Mouse (Mus musculus): ENCODE measurements around the gene Cmtr1. TPM values are rescaled to one million over a fixed set of nuclear protein-coding genes. Genes with fewer than 3 reads are reported as not detected.

The Cmtr1 gene
- polyA plus RNA-seq, 1 experiment from 2014 or later, result 114 TPM

DNA sequence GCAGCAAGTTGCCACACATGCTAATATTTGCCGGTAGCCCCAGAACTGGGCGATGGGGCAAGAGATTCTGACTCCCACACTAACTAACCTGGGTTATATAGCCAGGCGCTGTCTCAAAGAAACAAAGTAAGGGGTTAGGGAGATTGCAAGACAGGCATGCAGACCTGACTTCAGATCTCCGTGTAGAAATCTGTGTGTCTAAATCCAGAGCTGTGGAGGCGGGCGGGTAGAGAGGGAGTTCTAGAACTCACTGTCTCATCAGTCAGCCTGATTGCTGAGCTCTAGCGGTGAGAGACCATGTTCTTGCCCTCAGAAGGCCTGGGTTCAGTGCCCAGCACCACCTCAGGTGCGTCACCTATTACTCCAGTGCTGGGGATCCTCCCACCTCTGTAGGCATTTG is 36.9 kb upstream of the Cmtr1 start:
- ATAC-seq (ENCODE audit: insufficient read depth) (no peak), DNase-seq (no peak)
- no peaks in the 10 kb centered on the region for H3K27me3 ChIP-seq (ENCODE audit: insufficient read depth, low read length)
- TF ChIP-seq CTCF (IDR thresholded peaks at IDR 0.05; ENCODE audit: low read depth), result no peak
- H3K27ac ChIP-seq (ENCODE audit: low read depth), result no peak overlapping the region
- 89% methylated on average over 8 of the region's 8 CpGs for WGBS
- no peak overlapping the region for H3K9ac ChIP-seq
- H3K9me3 ChIP-seq (ENCODE audit: low read depth, low read length), result no peaks in the 10 kb centered on the region
- H3K4me2 ChIP-seq, result no peak overlapping the region
- H3K36me3 ChIP-seq (ENCODE audit: insufficient read depth), result peaks cover 91% of the 10 kb centered on the region
- H3K4me1 ChIP-seq (ENCODE audit: insufficient read depth), result no peaks in the 10 kb centered on the region
- no peak overlapping the region for H3K4me3 ChIP-seq (ENCODE audit: low read depth, low read length)

DNA sequence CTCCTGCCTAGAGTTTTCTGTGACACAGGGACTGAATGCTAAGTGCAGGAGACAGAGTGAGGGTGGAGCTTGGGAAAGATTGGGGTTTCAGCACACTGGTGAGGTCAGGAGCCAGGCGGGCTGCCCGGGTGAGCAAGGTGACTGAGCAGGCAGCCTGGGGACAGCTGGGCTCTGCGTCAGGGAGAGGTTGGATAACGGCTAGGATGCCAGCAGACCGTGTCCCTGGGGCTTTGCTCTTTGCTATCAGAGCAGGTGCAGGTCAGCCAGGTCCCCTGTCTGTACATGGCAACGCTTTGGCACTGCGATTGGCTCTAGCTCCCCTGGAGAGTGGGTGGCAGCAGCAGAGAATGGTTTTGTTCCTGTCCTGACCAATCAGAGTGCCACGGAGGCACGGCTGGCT is 33.1 kb upstream of the Cmtr1 start:
- TF ChIP-seq CTCF (IDR thresholded peaks at IDR 0.05; ENCODE audit: low read depth), result no peak
- 91% methylated on average over 9 of the region's 9 CpGs for WGBS

DNA sequence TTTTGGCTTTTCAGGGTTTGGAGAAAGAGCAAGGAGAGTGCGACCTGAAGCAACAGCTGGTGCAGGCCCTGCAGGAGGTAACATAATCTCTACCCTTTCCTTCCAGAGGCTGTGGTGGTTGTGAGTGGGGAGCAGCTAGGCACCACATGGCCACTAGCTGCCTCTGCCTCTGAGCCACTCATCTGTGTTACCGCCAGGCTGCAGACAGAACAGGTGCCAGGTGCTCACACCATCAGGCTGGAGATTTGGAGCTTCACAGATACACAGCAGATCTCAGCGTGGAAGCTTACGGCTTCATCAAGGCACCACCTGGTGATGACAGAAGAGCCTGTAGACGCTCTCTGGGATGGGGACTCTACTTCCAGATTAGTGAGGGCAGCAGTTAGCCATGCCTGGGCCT is 31.4 kb upstream of the Cmtr1 start:
- H3K4me2 ChIP-seq, result no peak overlapping the region
- TF ChIP-seq CTCF (IDR thresholded peaks at IDR 0.05; ENCODE audit: low read depth), result no peak
- H3K9me3 ChIP-seq (ENCODE audit: low read depth, low read length), result no peaks in the 10 kb centered on the region
- H3K27me3 ChIP-seq (ENCODE audit: insufficient read depth, low read length), result no peaks in the 10 kb centered on the region
- ATAC-seq (ENCODE audit: insufficient read depth), result no peak
- H3K9ac ChIP-seq, result no peak overlapping the region
- no peak overlapping the region for H3K27ac ChIP-seq (ENCODE audit: low read depth)
- WGBS, result 90% methylated on average over 5 of the region's 5 CpGs
- no peak overlapping the region for H3K4me3 ChIP-seq (ENCODE audit: low read depth, low read length)
- no peaks in the 10 kb centered on the region for H3K4me1 ChIP-seq (ENCODE audit: insufficient read depth)
- no peak for DNase-seq
- peaks cover 89% of the 10 kb centered on the region for H3K36me3 ChIP-seq (ENCODE audit: insufficient read depth)

More for the DNA sequence above, 33.1 kb upstream of the Cmtr1 start:
- Histone ChIP-seq H3K9ac (no peak overlapping the region), H3K36me3 (ENCODE audit: insufficient read depth) (peaks cover 96% of the 10 kb centered on the region), H3K9me3 (ENCODE audit: low read depth, low read length) (no peaks in the 10 kb centered on the region), H3K27me3 (ENCODE audit: insufficient read depth, low read length) (no peaks in the 10 kb centered on the region), H3K4me2 (no peak overlapping the region), H3K4me1 (ENCODE audit: insufficient read depth) (no peaks in the 10 kb centered on the region), H3K27ac (ENCODE audit: low read depth) (no peak overlapping the region), H3K4me3 (ENCODE audit: low read depth, low read length) (no peak overlapping the region)
- ATAC-seq (ENCODE audit: insufficient read depth), result no peak
- no peak for DNase-seq

DNA sequence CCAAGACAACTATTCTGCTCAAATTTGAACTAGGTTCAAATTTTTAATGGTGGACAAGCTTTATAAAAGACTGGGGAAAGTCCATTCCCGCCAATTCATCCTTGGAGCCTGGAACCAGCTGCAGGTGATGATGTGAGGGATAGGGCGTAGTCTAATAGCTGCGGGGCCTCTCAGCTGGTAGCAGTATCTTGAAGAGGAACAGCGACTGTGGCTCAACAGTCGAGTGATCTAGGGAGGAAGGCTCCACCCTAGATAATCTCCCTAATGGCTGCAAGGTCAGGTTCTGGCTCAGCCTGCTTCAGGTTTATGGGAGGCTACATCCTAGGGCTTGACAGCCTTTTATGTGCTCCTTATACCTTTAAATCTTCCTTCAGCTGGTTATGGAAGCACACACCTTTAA is 30.8 kb upstream of the Cmtr1 start:
- WGBS, result 84% methylated on average over 5 of the region's 5 CpGs
- TF ChIP-seq CTCF (IDR thresholded peaks at IDR 0.05; ENCODE audit: low read depth), result no peak
- H3K4me2 ChIP-seq, result no peak overlapping the region
- no peaks in the 10 kb centered on the region for H3K27me3 ChIP-seq (ENCODE audit: insufficient read depth, low read length)
- H3K4me1 ChIP-seq (ENCODE audit: insufficient read depth), result no peaks in the 10 kb centered on the region
- no peak for ATAC-seq (ENCODE audit: insufficient read depth)
- H3K27ac ChIP-seq (ENCODE audit: low read depth), result no peak overlapping the region
- no peak overlapping the region for H3K9ac ChIP-seq
- no peaks in the 10 kb centered on the region for H3K9me3 ChIP-seq (ENCODE audit: low read depth, low read length)
- peaks cover 89% of the 10 kb centered on the region for H3K36me3 ChIP-seq (ENCODE audit: insufficient read depth)
- H3K4me3 ChIP-seq (ENCODE audit: low read depth, low read length), result no peak overlapping the region
- no peak for DNase-seq

DNA sequence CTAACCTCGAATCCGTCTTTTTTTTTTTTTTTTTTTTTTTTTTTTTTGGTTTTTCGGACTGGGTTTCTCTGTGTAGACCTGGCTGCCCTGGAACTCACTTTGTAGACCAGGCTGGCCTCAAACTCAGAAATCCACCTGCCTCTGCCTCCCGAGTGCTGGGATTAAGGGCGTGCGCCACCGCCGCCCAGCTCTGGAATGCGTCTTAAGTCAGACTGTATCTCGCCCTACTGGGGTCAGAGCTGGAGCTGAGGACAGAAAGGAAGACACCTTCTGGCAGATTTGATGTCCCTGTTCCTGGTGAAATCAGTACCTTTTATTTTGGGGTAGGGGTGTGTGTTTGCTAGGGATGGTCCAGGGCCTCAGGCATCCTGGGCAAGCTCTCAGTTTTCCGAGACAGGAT is 28.1 kb upstream of the Cmtr1 start:
- WGBS, result 88% methylated on average over 11 of the region's 11 CpGs
- Histone ChIP-seq H3K27ac (ENCODE audit: low read depth) (no peak overlapping the region), H3K4me3 (ENCODE audit: low read depth, low read length) (no peak overlapping the region), H3K36me3 (ENCODE audit: insufficient read depth) (peaks cover 90% of the 10 kb centered on the region), H3K9ac (no peak overlapping the region), H3K27me3 (ENCODE audit: insufficient read depth, low read length) (no peaks in the 10 kb centered on the region), H3K4me2 (no peak overlapping the region), H3K4me1 (ENCODE audit: insufficient read depth) (no peaks in the 10 kb centered on the region), H3K9me3 (ENCODE audit: low read depth, low read length) (no peaks in the 10 kb centered on the region)
- DNase-seq (no peak), ATAC-seq (ENCODE audit: insufficient read depth) (no peak)
- TF ChIP-seq CTCF (IDR thresholded peaks at IDR 0.05; ENCODE audit: low read depth), result no peak

DNA sequence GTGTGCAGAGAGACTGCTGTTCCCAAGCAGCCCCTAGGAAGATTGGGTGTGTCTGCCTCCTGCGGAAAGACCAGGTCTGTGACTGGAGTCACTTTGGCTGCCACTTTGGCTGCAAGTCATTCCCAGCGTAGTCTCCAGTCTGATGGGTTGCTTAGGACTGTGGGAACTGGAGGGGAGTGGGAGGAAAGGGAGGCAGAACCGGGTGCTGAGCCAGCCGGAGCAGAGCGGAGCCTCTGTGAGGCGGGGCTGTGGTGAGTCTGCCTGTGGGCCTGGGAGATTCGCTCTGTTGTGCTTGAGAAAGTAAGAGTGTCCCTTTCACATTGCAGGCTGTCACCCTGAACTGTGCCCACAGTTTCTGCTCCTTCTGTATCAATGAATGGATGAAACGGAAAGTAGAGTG is 24.9 kb upstream of the Cmtr1 start:
- H3K27me3 ChIP-seq (ENCODE audit: insufficient read depth, low read length), result no peaks in the 10 kb centered on the region
- DNase-seq (no peak), ATAC-seq (ENCODE audit: insufficient read depth) (no peak)
- H3K4me3 ChIP-seq (ENCODE audit: low read depth, low read length), result no peak overlapping the region
- no peak overlapping the region for H3K27ac ChIP-seq (ENCODE audit: low read depth)
- H3K36me3 ChIP-seq (ENCODE audit: insufficient read depth), result peaks cover 89% of the 10 kb centered on the region
- H3K4me2 ChIP-seq, result no peak overlapping the region
- no peak for TF ChIP-seq CTCF (IDR thresholded peaks at IDR 0.05; ENCODE audit: low read depth)
- H3K9me3 ChIP-seq (ENCODE audit: low read depth, low read length), result no peaks in the 10 kb centered on the region
- WGBS, result 87% methylated on average over 8 of the region's 8 CpGs
- H3K9ac ChIP-seq, result no peak overlapping the region
- no peaks in the 10 kb centered on the region for H3K4me1 ChIP-seq (ENCODE audit: insufficient read depth)

DNA sequence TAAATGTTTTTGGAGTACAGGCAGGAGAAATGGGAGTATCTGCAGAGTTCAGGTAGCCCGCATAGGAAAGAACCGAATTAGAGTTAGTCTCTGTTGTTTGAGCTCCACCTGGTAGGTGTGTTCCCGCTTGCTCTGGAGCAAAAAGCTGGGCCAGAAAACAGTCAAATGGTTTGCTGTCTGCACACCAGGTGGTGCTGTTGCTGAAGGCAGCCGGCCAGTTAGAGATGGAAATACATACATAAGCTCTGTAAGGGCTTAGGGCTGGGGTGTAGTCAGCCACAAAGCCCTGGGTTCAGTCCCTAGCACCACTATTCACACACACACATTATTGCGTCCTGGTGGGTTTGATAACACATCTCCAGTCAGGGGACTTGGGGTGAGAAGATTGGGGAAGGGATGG is 24.3 kb upstream of the Cmtr1 start:
- Histone ChIP-seq H3K9ac (no peak overlapping the region), H3K27me3 (ENCODE audit: insufficient read depth, low read length) (no peaks in the 10 kb centered on the region), H3K36me3 (ENCODE audit: insufficient read depth) (peaks cover 89% of the 10 kb centered on the region), H3K27ac (ENCODE audit: low read depth) (no peak overlapping the region), H3K4me1 (ENCODE audit: insufficient read depth) (no peaks in the 10 kb centered on the region), H3K4me2 (no peak overlapping the region), H3K9me3 (ENCODE audit: low read depth, low read length) (no peaks in the 10 kb centered on the region), H3K4me3 (ENCODE audit: low read depth, low read length) (no peak overlapping the region)
- DNase-seq, result peak; percentile 50
- ATAC-seq (ENCODE audit: insufficient read depth), result no peak
- peak; percentile 61 for TF ChIP-seq CTCF (IDR thresholded peaks at IDR 0.05; ENCODE audit: low read depth)
- WGBS, result 74% methylated on average over 5 of the region's 5 CpGs

DNA sequence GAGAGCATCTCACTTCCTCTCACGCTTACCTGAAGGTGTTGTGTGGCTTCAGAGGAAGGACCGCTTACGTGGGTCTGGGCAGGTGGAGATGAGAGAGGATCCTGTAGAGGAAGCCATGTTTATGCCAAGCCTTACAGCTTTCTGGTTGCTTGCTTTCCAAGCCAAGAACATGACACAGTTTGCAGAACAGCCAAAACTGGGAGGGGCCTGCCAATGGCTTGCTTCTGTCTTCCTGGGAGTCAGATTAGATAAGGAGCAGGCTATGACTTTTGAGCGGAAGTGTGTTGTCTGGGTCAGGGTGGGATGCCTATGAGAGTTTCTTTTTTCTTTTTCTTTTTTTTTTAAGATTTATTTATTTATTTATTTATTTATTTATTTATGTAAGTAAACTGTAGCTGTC is 23.0 kb upstream of the Cmtr1 start:
- peaks cover 89% of the 10 kb centered on the region for H3K36me3 ChIP-seq (ENCODE audit: insufficient read depth)

More for the DNA sequence above, 23.0 kb upstream of the Cmtr1 start:
- Histone ChIP-seq H3K4me3 (ENCODE audit: low read depth, low read length) (no peak overlapping the region), H3K9ac (no peak overlapping the region), H3K4me2 (no peak overlapping the region), H3K27me3 (ENCODE audit: insufficient read depth, low read length) (no peaks in the 10 kb centered on the region), H3K4me1 (ENCODE audit: insufficient read depth) (no peaks in the 10 kb centered on the region), H3K27ac (ENCODE audit: low read depth) (no peak overlapping the region), H3K9me3 (ENCODE audit: low read depth, low read length) (no peaks in the 10 kb centered on the region)
- ATAC-seq (ENCODE audit: insufficient read depth), result no peak
- no peak for TF ChIP-seq CTCF (IDR thresholded peaks at IDR 0.05; ENCODE audit: low read depth)
- WGBS, result 88% methylated on average over 4 of the region's 4 CpGs
- no peak for DNase-seq

All from lung, embryonic 14.5 days (tissue).